Mouse (Mus musculus): ENCODE measurements around the gene Kpnb1. TPM values are rescaled to one million over a fixed set of nuclear protein-coding genes. Genes with fewer than 3 reads are reported as not detected.
A peak's percentile ranks its signal among the peaks of the same experiment; 100 is the strongest.
"Not testable (repeated sequence)": the region's sequence is repeated elsewhere in the genome, so short reads cannot be mapped to it uniquely, and the experiment has no call there.

The Kpnb1 gene
- polyA plus RNA-seq, 1 experiment from 2014 or later: 41.7 TPM

DNA sequence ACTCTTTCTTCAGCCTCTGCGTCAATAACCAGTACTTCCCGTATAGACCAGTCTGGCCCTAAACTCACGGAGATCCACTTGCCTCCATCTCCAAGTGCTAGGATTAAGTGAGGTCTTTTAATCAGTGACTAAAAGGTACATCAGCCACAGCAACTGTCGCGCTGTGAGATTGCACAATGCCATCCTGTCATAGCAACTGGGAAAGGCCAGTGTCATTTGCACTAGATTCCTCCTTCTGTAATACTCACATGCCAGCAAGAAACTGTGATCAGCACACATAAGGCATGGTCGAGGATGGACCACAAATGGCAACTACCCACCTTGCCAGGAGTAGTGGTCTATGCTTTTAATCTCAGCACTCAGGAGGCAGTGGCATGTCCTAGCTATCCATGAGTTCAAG is 11.8 kb upstream of the Kpnb1 start:
- no peak overlapping the region for H3K4me2 ChIP-seq
- H3K27ac ChIP-seq (ENCODE audit: poor library complexity, severe bottlenecking): no peak overlapping the region
- H3K9me3 ChIP-seq (replicated peaks): 0 out of 2 replicates have a peak, but pooled peaks cover 3% of the 10 kb centered on the region
- no peaks in the 10 kb centered on the region for H3K27me3 ChIP-seq (replicated peaks)
- H3K36me3 ChIP-seq: no peaks in the 10 kb centered on the region
- no peak overlapping the region for H3K9ac ChIP-seq
- WGBS: 84% methylated on average over 6 of the region's 6 CpGs
- no peak for ATAC-seq (ENCODE audit: insufficient number of reproducible peaks, low FRiP score)
- peaks cover 8% of the 10 kb centered on the region; the same call in 1 of the 2 replicates for H3K4me1 ChIP-seq (replicated peaks)
- H3K4me3 ChIP-seq: no peak overlapping the region

DNA sequence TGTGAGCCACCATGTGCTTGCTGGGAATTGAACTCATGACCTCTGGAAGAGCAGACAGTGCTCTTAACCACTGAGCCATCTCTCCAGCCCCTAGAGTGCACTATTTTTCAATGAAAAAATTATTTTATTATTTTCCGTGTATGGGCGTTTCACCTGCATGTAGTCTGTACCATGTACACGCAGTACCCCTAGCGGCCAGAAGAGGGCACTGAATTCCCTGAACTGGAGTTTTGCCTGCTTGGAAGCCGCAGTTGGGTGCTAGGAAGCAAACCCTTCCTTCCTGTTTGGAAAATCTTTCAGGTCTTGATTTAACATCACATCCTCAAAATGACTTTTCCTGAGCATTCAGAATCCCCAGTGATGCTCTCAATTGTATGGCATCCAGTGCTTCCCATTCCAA is 10.9 kb upstream of the Kpnb1 start:
- H3K36me3 ChIP-seq: no peaks in the 10 kb centered on the region
- H3K4me2 ChIP-seq: no peak overlapping the region
- H3K4me3 ChIP-seq: no peak overlapping the region
- no peaks in the 10 kb centered on the region for H3K27me3 ChIP-seq (replicated peaks)
- no peak overlapping the region for H3K9ac ChIP-seq
- ATAC-seq (ENCODE audit: insufficient number of reproducible peaks, low FRiP score): no peak
- WGBS: 22% methylated on average over 5 of the region's 5 CpGs
- H3K4me1 ChIP-seq (replicated peaks): peaks cover 8% of the 10 kb centered on the region; the same call in 1 of the 2 replicates
- 0 out of 2 replicates have a peak, but pooled peaks cover 3% of the 10 kb centered on the region for H3K9me3 ChIP-seq (replicated peaks)
- no peak overlapping the region for H3K27ac ChIP-seq (ENCODE audit: poor library complexity, severe bottlenecking)

DNA sequence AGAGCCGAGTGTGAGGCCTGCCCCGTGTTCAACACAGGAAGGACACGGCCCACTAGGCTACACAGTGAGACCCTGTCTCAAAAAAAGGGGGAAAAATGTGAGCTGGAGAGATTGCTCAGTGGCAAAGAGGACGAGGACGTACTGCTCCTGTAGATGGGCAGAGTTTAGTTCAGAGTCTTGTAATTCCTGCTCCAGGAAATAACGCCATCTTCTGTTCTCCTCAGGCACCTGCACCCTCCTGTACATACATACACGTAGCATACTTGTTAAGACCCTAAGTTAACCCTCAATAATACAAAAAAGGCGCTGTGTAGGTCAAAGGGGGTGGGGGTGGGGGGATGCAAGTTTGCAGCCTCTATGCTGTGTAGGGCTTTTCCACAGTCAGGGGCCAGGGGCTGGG is 9.3 kb upstream of the Kpnb1 start:
- Histone ChIP-seq H3K27ac (ENCODE audit: poor library complexity, severe bottlenecking) (no peak overlapping the region), H3K4me2 (no peak overlapping the region), H3K9ac (no peak overlapping the region), H3K4me1 (replicated peaks) (peaks cover 8% of the 10 kb centered on the region; the same call in 1 of the 2 replicates), H3K9me3 (replicated peaks) (0 out of 2 replicates have a peak, but pooled peaks cover 3% of the 10 kb centered on the region), H3K4me3 (no peak overlapping the region), H3K27me3 (replicated peaks) (no peaks in the 10 kb centered on the region), H3K36me3 (no peaks in the 10 kb centered on the region)
- ATAC-seq (ENCODE audit: insufficient number of reproducible peaks, low FRiP score): no peak
- WGBS: 75% methylated on average over 8 of the region's 8 CpGs

DNA sequence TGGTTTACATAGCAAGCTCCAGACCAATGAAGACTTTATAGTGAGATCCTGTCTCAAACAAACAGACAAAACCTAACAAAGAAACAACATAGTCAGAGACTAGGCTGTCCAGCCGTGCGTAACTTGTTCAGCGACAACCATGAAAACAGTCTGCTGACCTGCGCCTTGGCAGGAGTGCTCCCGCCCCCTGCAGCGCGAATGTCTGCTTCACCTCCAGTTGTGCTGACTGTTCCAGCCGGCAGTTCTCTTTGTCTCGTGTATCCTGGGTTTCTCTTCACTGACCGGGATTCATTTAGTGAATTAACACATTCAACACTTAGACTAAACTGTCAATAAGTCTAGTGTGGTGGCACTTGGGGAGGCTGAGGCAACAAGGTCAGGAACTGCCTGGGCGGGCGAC is 8.9 kb upstream of the Kpnb1 start:
- no peaks in the 10 kb centered on the region for H3K36me3 ChIP-seq
- 0 out of 2 replicates have a peak, but pooled peaks cover 3% of the 10 kb centered on the region for H3K9me3 ChIP-seq (replicated peaks)
- ATAC-seq (ENCODE audit: insufficient number of reproducible peaks, low FRiP score): no peak
- no peak overlapping the region for H3K4me2 ChIP-seq
- no peaks in the 10 kb centered on the region for H3K27me3 ChIP-seq (replicated peaks)
- 72% methylated on average over 12 of the region's 12 CpGs for WGBS
- no peak overlapping the region for H3K27ac ChIP-seq (ENCODE audit: poor library complexity, severe bottlenecking)
- H3K4me1 ChIP-seq (replicated peaks): peaks cover 8% of the 10 kb centered on the region; the same call in 1 of the 2 replicates
- H3K4me3 ChIP-seq: no peak overlapping the region
- H3K9ac ChIP-seq: no peak overlapping the region

DNA sequence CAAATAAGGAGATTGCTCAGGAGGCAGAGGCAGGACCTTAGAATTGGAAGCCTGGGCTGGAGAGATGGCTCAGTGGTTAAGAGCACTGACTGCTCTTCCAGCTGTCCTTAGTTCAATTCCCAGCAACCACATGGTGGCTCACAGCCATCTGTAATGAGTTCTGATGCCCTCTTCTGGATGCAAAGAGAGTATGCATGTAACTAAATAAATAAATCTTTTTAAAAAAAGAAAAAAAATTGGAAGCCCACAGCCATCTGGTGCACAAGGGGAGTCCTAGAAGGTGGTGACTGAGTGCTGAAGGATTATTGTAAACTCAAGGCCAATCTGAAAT is 4.9 kb upstream of the Kpnb1 start:
- Histone ChIP-seq H3K36me3 (no peaks in the 10 kb centered on the region), H3K27me3 (replicated peaks) (no peaks in the 10 kb centered on the region), H3K27ac (ENCODE audit: poor library complexity, severe bottlenecking) (no peak overlapping the region), H3K9ac (no peak overlapping the region), H3K9me3 (replicated peaks) (no peaks in the 10 kb centered on the region), H3K4me3 (no peak overlapping the region), H3K4me1 (replicated peaks) (peaks cover 5% of the 10 kb centered on the region), H3K4me2 (no peak overlapping the region)
- ATAC-seq (ENCODE audit: insufficient number of reproducible peaks, low FRiP score): no peak

DNA sequence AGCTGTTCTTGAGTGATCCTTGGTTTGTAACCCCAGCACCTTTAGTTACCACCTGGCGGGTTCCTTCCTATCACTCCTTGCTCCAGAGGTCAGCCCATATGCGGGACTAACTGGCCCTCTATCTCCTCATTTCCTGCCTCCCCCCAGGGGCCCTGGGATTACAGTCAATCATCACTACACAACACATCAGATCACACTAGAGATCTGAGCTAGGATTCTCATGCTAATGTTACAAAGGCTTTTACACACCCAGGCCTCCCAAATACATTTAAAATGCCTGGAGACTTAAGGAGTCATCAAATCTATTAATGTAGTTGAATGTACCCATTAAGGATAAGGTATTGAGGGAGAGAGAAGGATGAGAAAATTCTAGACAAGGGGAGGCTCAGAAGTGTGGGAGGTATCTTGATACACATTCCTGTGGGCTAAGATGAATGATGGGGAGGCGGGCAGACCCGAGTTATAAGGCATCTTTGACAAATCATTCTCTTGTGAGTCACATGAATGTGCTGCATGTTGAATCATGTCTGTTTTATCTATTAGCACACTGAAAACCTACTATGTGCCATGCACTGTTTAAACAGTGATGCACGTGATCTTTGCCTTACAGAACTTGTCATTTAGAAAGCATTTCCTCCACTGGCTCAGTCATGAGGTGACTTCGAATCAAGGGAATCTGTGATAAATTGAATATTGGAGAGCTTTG is 4.4 kb upstream of the Kpnb1 start:
- Histone ChIP-seq H3K9ac (no peak overlapping the region), H3K36me3 (no peaks in the 10 kb centered on the region), H3K4me3 (no peak overlapping the region), H3K27ac (ENCODE audit: poor library complexity, severe bottlenecking) (no peak overlapping the region), H3K4me2 (no peak overlapping the region), H3K4me1 (replicated peaks) (peaks cover 5% of the 10 kb centered on the region), H3K9me3 (replicated peaks) (no peaks in the 10 kb centered on the region), H3K27me3 (replicated peaks) (no peaks in the 10 kb centered on the region)
- 64% methylated on average over 6 of the region's 6 CpGs for WGBS
- ATAC-seq (ENCODE audit: insufficient number of reproducible peaks, low FRiP score): no peak

DNA sequence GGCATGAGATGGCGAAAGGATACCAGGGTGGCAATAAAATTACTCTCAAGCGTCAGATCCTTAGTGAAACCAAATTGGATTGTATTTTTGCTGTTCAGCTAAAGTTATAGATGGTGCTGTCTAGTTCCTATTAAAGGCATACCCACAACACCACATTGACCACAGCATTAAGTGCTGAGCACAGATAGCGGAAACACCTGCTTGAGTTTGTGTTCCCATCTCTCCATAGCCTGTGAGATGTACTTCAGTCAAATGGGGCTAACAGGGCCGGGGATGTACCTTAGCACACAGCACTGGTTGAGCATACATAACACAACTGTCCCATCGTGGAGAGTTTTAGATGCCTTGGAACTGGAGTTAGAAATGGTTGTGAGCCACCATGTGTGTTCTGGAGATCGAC is 3.3 kb upstream of the Kpnb1 start:
- peaks cover 3% of the 10 kb centered on the region; the same call in 1 of the 2 replicates for H3K36me3 ChIP-seq
- H3K9me3 ChIP-seq (replicated peaks): no peaks in the 10 kb centered on the region
- H3K4me3 ChIP-seq: no peak overlapping the region
- no peak overlapping the region for H3K27ac ChIP-seq (ENCODE audit: poor library complexity, severe bottlenecking)
- peaks cover 9% of the 10 kb centered on the region for H3K4me1 ChIP-seq (replicated peaks)
- no peaks in the 10 kb centered on the region for H3K27me3 ChIP-seq (replicated peaks)
- 90% methylated on average over 6 of the region's 6 CpGs for WGBS
- no peak overlapping the region for H3K9ac ChIP-seq
- no peak for ATAC-seq (ENCODE audit: insufficient number of reproducible peaks, low FRiP score)
- no peak overlapping the region for H3K4me2 ChIP-seq

DNA sequence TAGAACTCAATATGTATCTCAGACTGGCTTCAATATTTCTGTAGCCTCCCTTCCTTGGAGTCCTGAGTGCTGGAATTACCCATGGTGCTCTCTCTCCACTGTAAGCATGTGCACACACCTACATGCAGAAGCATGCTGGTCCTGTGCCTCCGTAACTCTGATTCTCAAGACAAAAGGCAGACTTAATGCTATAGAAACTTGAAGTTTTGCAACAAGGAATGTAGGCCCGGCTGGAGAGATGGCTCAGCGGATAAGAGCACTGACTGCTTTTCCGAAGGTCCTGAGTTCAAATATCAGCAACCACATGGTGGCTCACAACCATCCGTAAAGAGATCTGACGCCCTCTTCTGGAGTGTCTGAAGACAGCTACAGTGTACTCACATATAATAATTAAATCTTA is 2.0 kb upstream of the Kpnb1 start:
- Histone ChIP-seq H3K4me1 (replicated peaks) (peaks cover 17% of the 10 kb centered on the region), H3K27ac (ENCODE audit: poor library complexity, severe bottlenecking) (peak overlapping the region; percentile 91; the same call in 1 of the 2 replicates), H3K4me2 (peak overlapping the region; percentile 67; the same call in 1 of the 2 replicates), H3K36me3 (peaks cover 11% of the 10 kb centered on the region)
- H3K27me3 ChIP-seq (replicated peaks); H3K9ac ChIP-seq; ATAC-seq (ENCODE audit: insufficient number of reproducible peaks, low FRiP score); H3K4me3 ChIP-seq; H3K9me3 ChIP-seq (replicated peaks): not testable (repeated sequence)
- WGBS: 86% methylated on average over 6 of the region's 6 CpGs

DNA sequence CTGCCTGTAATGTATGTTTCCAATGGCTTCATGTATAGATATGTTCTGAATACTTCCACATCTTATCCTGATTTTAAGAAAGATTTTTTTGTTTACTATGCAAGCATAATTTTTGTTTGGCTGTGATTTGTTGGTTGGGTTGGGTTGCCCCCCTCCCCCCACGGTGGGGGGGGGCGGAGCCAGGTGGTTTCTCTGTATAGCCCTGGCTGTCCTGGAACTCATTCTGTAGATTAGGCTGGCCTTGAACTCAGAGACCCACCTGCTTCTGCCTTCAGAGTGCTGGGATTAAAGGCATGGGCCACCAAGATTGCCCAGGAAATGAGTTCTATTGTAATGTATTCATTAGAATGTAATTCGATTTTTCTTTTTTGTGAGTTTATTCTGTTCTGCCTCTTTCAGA is 1.6 kb upstream of the Kpnb1 start:
- ATAC-seq (ENCODE audit: insufficient number of reproducible peaks, low FRiP score): no peak
- H3K4me2 ChIP-seq: peak overlapping the region; percentile 67
- H3K9ac ChIP-seq: no peak overlapping the region
- H3K4me1 ChIP-seq (replicated peaks): peaks cover 21% of the 10 kb centered on the region
- peaks cover 15% of the 10 kb centered on the region for H3K36me3 ChIP-seq
- no peaks in the 10 kb centered on the region for H3K9me3 ChIP-seq (replicated peaks)
- H3K27ac ChIP-seq (ENCODE audit: poor library complexity, severe bottlenecking): peak overlapping the region; percentile 91
- 35% methylated on average over 3 of the region's 3 CpGs for WGBS
- H3K4me3 ChIP-seq: peak overlapping the region; percentile 76; the same call in 1 of the 2 replicates
- H3K27me3 ChIP-seq (replicated peaks): no peaks in the 10 kb centered on the region

DNA sequence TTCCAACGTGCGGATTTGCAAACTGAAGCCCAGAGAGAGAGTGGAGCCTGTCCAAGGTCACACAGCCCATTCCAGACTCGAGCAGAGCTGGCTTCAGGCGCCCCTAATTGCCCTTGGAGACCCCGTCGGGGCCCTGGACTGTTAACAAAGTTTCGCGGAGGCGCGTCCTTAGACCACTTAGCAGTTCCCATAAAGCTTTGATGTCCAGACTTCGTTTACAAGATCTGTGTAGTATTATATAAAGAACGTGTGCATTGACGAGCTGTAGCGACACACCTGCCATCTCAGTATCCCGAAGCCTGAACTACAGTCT is 918 bp upstream of the Kpnb1 start:
- peaks cover 20% of the 10 kb centered on the region for H3K36me3 ChIP-seq
- no peak for ATAC-seq (ENCODE audit: insufficient number of reproducible peaks, low FRiP score)
- WGBS: under 1% methylated on average over 15 of the region's 15 CpGs

DNA sequence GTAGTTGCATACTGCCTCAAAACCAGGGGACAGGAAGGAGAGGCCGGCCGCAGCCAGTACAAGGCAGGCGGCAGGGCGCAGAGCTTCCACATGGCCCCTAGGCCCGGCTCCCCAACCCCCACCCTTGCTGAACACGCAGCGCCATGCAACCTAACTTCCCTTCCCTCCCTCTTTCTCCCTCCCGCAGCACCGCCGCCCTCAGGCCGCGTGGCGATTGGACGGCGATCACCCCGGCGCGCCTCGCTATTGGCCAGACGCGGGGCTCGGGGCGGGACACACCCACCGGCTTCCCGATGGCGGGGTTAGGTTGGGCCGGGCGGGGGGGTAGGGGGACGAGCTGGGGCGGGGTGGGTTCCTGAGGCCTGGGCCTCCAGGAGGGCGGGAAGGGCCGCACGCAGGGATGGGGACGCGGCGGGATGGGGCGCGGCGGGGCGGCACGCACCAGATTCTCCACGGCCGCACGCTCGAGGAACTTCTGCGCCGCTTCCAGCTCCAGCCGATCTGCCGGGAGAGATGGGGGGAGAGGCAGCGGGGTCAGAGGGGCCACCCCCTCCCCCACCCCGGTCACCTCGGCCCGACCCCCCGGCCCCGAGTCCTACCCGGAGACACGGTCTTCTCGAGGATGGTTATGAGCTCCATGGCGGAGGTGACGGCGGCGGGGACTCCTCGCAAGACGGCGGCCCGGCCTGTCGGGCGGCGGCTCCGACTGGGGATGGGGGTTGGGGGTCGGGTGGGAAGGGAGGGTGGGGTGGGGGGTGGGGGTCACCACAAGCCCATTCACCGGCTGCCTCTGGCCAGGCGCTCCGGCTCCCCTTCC is 526 bp downstream of the Kpnb1 start:
- Histone ChIP-seq H3K4me1 (replicated peaks) (peaks cover 24% of the 10 kb centered on the region), H3K9me3 (replicated peaks) (no peaks in the 10 kb centered on the region), H3K4me2 (peak overlapping the region; percentile 88), H3K36me3 (peaks cover 34% of the 10 kb centered on the region), H3K9ac (peak overlapping the region; percentile 93), H3K27ac (ENCODE audit: poor library complexity, severe bottlenecking) (peak overlapping the region; percentile 97), H3K4me3 (peak overlapping the region; percentile 76), H3K27me3 (replicated peaks) (no peaks in the 10 kb centered on the region)
- WGBS: 1% methylated on average over 59 of the region's 74 CpGs
- peak; percentile 83 for ATAC-seq (ENCODE audit: insufficient number of reproducible peaks, low FRiP score)

More for the DNA sequence above, 918 bp upstream of the Kpnb1 start:
- H3K27ac ChIP-seq (ENCODE audit: poor library complexity, severe bottlenecking): peak overlapping the region; percentile 91
- H3K27me3 ChIP-seq (replicated peaks): no peaks in the 10 kb centered on the region
- H3K9ac ChIP-seq: peak overlapping the region; percentile 67
- no peaks in the 10 kb centered on the region for H3K9me3 ChIP-seq (replicated peaks)
- H3K4me3 ChIP-seq: peak overlapping the region; percentile 76
- peak overlapping the region; percentile 67 for H3K4me2 ChIP-seq
- peaks cover 24% of the 10 kb centered on the region for H3K4me1 ChIP-seq (replicated peaks)

Data from heart, embryonic 12.5 days (tissue).